Mouse (Mus musculus): ENCODE measurements around the gene Prpsap1. TPM values are rescaled to one million over a fixed set of nuclear protein-coding genes. Genes with fewer than 3 reads are reported as not detected.
"Not testable (repeated sequence)": the region's sequence is repeated elsewhere in the genome, so short reads cannot be mapped to it uniquely, and the experiment has no call there.

The Prpsap1 gene
- polyA plus RNA-seq, 1 experiment: 112 TPM

GRCm38 (mm10) chr11:116476041-116476440 is 18.0 kb downstream of the Prpsap1 start:
- H3K4me1 ChIP-seq (ENCODE audit: control insufficient read depth, insufficient read depth, low read length): no peaks in the 10 kb centered on the region
- H3K27ac ChIP-seq (ENCODE audit: insufficient read depth, low read length): no peak overlapping the region
- TF ChIP-seq CTCF (IDR thresholded peaks at IDR 0.05; ENCODE audit: borderline replicate concordance, insufficient read depth, low read length): no peak
- no peak for TF ChIP-seq POLR2A (IDR thresholded peaks at IDR 0.05; ENCODE audit: low read depth, low read length)
- no peak overlapping the region for H3K4me3 ChIP-seq (ENCODE audit: insufficient read depth, low read length)

- TF ChIP-seq POLR2A (IDR thresholded peaks at IDR 0.05; ENCODE audit: low read depth, low read length): no peak
- TF ChIP-seq CTCF (IDR thresholded peaks at IDR 0.05; ENCODE audit: borderline replicate concordance, insufficient read depth, low read length): no peak
- H3K4me3 ChIP-seq (ENCODE audit: insufficient read depth, low read length): no peak overlapping the region
- no peaks in the 10 kb centered on the region for H3K4me1 ChIP-seq (ENCODE audit: control insufficient read depth, insufficient read depth, low read length)
Observed at GRCm38 (mm10) chr11:116472275-116472674, 21.7 kb downstream of the Prpsap1 start.

DNA sequence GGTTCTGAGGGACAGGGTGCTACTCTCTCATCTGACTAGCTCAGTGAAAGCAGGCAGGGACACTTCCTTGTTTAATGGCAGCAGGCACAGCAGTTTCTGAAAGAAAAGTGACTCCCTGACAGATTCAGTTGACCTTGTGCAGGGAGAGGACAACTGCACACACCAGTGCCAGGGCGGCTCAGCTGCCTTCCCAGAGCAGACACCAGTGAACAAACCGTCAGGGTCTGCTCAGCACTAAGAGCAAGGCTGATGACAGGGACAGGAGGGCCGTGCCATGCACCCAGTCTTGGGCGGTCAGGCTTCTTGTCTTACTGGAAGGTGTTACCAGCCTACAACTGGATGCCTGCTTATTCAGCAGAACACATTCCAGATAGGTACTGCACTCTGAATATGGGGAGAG is 23.1 kb downstream of the Prpsap1 start:
- H3K27ac ChIP-seq (ENCODE audit: insufficient read depth, low read length): no peak overlapping the region
- no peak for TF ChIP-seq POLR2A (IDR thresholded peaks at IDR 0.05; ENCODE audit: low read depth, low read length)
- TF ChIP-seq CTCF (IDR thresholded peaks at IDR 0.05; ENCODE audit: borderline replicate concordance, insufficient read depth, low read length): no peak
- no peaks in the 10 kb centered on the region for H3K4me1 ChIP-seq (ENCODE audit: control insufficient read depth, insufficient read depth, low read length)
- no peak overlapping the region for H3K4me3 ChIP-seq (ENCODE audit: insufficient read depth, low read length)

More at GRCm38 (mm10) chr11:116472275-116472674, 21.7 kb downstream of the Prpsap1 start:
- no peak overlapping the region for H3K27ac ChIP-seq (ENCODE audit: insufficient read depth, low read length)

- Histone ChIP-seq H3K27ac (ENCODE audit: insufficient read depth, low read length) (no peak overlapping the region), H3K4me1 (ENCODE audit: control insufficient read depth, insufficient read depth, low read length) (no peaks in the 10 kb centered on the region), H3K4me3 (ENCODE audit: insufficient read depth, low read length) (no peak overlapping the region)
- TF ChIP-seq POLR2A (IDR thresholded peaks at IDR 0.05; ENCODE audit: low read depth, low read length) (no peak), CTCF (IDR thresholded peaks at IDR 0.05; ENCODE audit: borderline replicate concordance, insufficient read depth, low read length) (no peak)
Observed at GRCm38 (mm10) chr11:116470249-116470648, 23.8 kb downstream of the Prpsap1 start.

- H3K27ac ChIP-seq (ENCODE audit: insufficient read depth, low read length); H3K4me1 ChIP-seq (ENCODE audit: control insufficient read depth, insufficient read depth, low read length); H3K4me3 ChIP-seq (ENCODE audit: insufficient read depth, low read length): not testable (repeated sequence)
Observed at GRCm38 (mm10) chr11:116468338-116468737, 25.7 kb downstream of the Prpsap1 start.

GRCm38 (mm10) chr11:116466141-116466540 is 27.9 kb downstream of the Prpsap1 start, which contains the start of gene Qrich2:
Gene Qrich2, minus strand, starts transcription at chr11:116466241.
- TF ChIP-seq CTCF (IDR thresholded peaks at IDR 0.05; ENCODE audit: borderline replicate concordance, insufficient read depth, low read length): no peak
- no peak for TF ChIP-seq POLR2A (IDR thresholded peaks at IDR 0.05; ENCODE audit: low read depth, low read length)

DNA sequence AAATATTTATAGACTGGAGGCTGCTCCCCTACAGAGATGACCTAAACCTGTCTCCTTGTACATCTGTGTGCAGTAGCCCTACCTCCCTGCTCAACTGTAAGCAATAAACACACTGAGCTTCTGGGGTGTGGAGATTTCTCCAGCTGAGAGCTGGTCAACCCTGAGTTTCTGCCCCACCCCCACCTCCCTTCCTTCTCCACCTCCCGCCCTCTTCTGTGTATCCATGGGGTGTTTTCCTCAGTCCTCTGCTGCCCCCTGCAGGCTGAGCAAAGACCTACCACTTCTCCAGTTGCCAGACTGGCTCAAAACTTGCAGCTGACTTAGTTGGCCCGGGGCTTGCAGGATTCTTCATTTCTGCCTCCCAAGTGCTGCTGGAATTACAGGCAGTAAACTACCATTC is 30.2 kb downstream of the Prpsap1 start:
- TF ChIP-seq CTCF (IDR thresholded peaks at IDR 0.05; ENCODE audit: borderline replicate concordance, insufficient read depth, low read length) (peak; percentile 76), POLR2A (IDR thresholded peaks at IDR 0.05; ENCODE audit: low read depth, low read length) (no peak)
- Histone ChIP-seq H3K27ac (ENCODE audit: insufficient read depth, low read length) (no peak overlapping the region), H3K4me3 (ENCODE audit: insufficient read depth, low read length) (no peak overlapping the region), H3K4me1 (ENCODE audit: control insufficient read depth, insufficient read depth, low read length) (no peaks in the 10 kb centered on the region)

More at GRCm38 (mm10) chr11:116466141-116466540, 27.9 kb downstream of the Prpsap1 start, which contains the start of gene Qrich2:
- H3K27ac ChIP-seq (ENCODE audit: insufficient read depth, low read length): no peak within 1 kb of the TSS
- no peaks in the 10 kb centered on the region for H3K4me1 ChIP-seq (ENCODE audit: control insufficient read depth, insufficient read depth, low read length)
- no peak within 1 kb of the TSS for H3K4me3 ChIP-seq (ENCODE audit: insufficient read depth, low read length)

- Histone ChIP-seq H3K4me1 (ENCODE audit: control insufficient read depth, insufficient read depth, low read length) (no peaks in the 10 kb centered on the region), H3K4me3 (ENCODE audit: insufficient read depth, low read length) (no peak overlapping the region), H3K27ac (ENCODE audit: insufficient read depth, low read length) (no peak overlapping the region)
- no peak for TF ChIP-seq POLR2A (IDR thresholded peaks at IDR 0.05; ENCODE audit: low read depth, low read length)
Observed at GRCm38 (mm10) chr11:116463338-116463737, 30.7 kb downstream of the Prpsap1 start.

- TF ChIP-seq CTCF (IDR thresholded peaks at IDR 0.05; ENCODE audit: borderline replicate concordance, insufficient read depth, low read length) (no peak), POLR2A (IDR thresholded peaks at IDR 0.05; ENCODE audit: low read depth, low read length) (no peak)
- Histone ChIP-seq H3K27ac (ENCODE audit: insufficient read depth, low read length) (no peak overlapping the region), H3K4me1 (ENCODE audit: control insufficient read depth, insufficient read depth, low read length) (no peaks in the 10 kb centered on the region), H3K4me3 (ENCODE audit: insufficient read depth, low read length) (no peak overlapping the region)
Observed at GRCm38 (mm10) chr11:116459786-116460185, 34.2 kb downstream of the Prpsap1 start.

DNA sequence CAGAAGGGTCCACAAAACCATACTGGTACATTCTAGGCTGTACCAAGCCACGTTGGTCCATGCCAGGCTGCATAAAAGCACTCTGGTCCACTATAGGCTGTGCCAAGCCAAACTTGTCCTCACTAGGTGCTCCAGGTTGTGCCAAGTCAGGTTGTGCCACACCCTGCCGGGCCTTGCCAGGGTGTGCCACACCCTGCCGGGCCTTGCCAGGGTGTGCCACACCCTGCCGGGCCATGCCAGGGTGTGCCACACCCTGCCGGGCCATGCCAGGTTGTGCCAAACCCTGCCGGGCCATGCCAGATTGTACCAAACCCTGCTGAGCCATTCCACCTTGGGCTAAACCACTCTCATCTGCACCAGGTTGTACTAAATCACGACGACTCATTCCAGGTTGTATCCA is 37.8 kb downstream of the Prpsap1 start:
- Histone ChIP-seq H3K4me1 (ENCODE audit: control insufficient read depth, insufficient read depth, low read length) (no peaks in the 10 kb centered on the region), H3K4me3 (ENCODE audit: insufficient read depth, low read length) (no peak overlapping the region), H3K27ac (ENCODE audit: insufficient read depth, low read length) (no peak overlapping the region)
- TF ChIP-seq CTCF (IDR thresholded peaks at IDR 0.05; ENCODE audit: borderline replicate concordance, insufficient read depth, low read length): no peak
- TF ChIP-seq POLR2A (IDR thresholded peaks at IDR 0.05; ENCODE audit: low read depth, low read length): no peak

GRCm38 (mm10) chr11:116453889-116454288 is 40.1 kb downstream of the Prpsap1 start:
- Histone ChIP-seq H3K27ac (ENCODE audit: insufficient read depth, low read length) (no peak overlapping the region), H3K4me3 (ENCODE audit: insufficient read depth, low read length) (no peak overlapping the region), H3K4me1 (ENCODE audit: control insufficient read depth, insufficient read depth, low read length) (no peaks in the 10 kb centered on the region)
- TF ChIP-seq CTCF (IDR thresholded peaks at IDR 0.05; ENCODE audit: borderline replicate concordance, insufficient read depth, low read length) (no peak), POLR2A (IDR thresholded peaks at IDR 0.05; ENCODE audit: low read depth, low read length) (no peak)

All from embryonic fibroblast, embryonic 13.5 days (primary cell).